Mouse (Mus musculus): ENCODE data around the gene Btbd7.

DNA sequence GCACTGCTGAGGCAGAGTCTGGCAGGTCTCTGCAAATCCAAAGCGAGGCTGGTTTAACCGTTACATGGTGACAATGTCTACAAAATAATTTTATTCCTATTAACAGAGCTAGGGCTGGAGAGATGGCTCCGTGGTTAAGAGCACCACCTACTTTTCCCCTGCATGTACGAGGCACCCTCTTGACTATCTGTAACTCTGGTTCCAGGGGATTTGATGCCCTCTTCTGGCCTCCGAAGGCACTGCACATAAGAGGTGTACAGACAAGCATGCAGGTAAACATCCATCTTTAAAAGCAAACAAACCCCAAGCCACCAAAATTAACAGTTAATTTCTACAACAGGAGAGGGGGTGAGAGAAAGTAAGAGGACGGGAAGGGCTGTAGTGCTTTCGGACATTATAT, 122.0 kb downstream of the Btbd7 start:
- TF ChIP-seq CTCF (conservative IDR thresholded peaks at IDR 0.05; ENCODE audit: insufficient read depth, insufficient read length, low read depth, low read length) (peak; percentile 26; the same call in 1 of the 2 replicates), POLR2A (IDR thresholded peaks at IDR 0.05; ENCODE audit: low read depth, low read length) (no peak)
